Mouse (Mus musculus) forebrain, embryonic 15.5 days (tissue): ENCODE measurements around the gene Sh3tc1. TPM values are rescaled to one million over a fixed set of nuclear protein-coding genes. Genes with fewer than 3 reads are reported as not detected.

Experiments used
- polyA plus RNA-seq: library from polyadenylated mRNA; unstranded; fragments of >200 nt; fragmentation: Nextera tagmentation; extraction: Ambion mirVana; gene quantifications from 2 replicates; pipeline ENCODE4 v1.2.1, GENCODE M21; 2015

Sh3tc1 gene
- polyA plus RNA-seq, 1 experiment from 2014 or later = 1.9 TPM

Other genes with a start within 250 kb of the Sh3tc1 start
- 1.2 and 1.6 TPM in 2 replicates for gene Cpz, start 214.3 kb downstream of the Sh3tc1 start, polyA plus RNA-seq
- 8.3 and 8.7 TPM in 2 replicates for gene Trmt44, start 164.9 kb downstream of the Sh3tc1 start, polyA plus RNA-seq
- gene Acox3, start 156.9 kb downstream of the Sh3tc1 start, polyA plus RNA-seq = 14.0 and 15.5 TPM in 2 replicates
- gene Htra3, start 60.2 kb downstream of the Sh3tc1 start, polyA plus RNA-seq = 9.6 and 10.9 TPM in 2 replicates
- gene Ablim2, start 17.9 kb upstream of the Sh3tc1 start, polyA plus RNA-seq = 8.5 and 9.1 TPM in 2 replicates
- gene Afap1, start 153.3 kb upstream of the Sh3tc1 start, polyA plus RNA-seq = 52.5 and 55.7 TPM in 2 replicates